Mouse (Mus musculus) liver, embryonic 13.5 days (tissue): ENCODE measurements around the gene Prnd. TPM values are rescaled to one million over a fixed set of nuclear protein-coding genes. Genes with fewer than 3 reads are reported as not detected.
A peak's percentile ranks its signal among the peaks of the same experiment; 100 is the strongest.

Source experiments
- ATAC-seq: fragments of 200-750 bp; cut with Nextera tagmentation; 2 replicates; pipeline ENCODE4 v1.8.0; 2017; ENCODE audit warnings: low read depth, mild to moderate bottlenecking, moderate number of reproducible peaks, moderate library complexity
- DNase-seq: peaks from one replicate; pipeline ENCODE4 v3.0.0; 2022
- H3K27ac ChIP-seq: fragments of 300-500 bp; sonication (generic); 2 replicates; pipeline ENCODE4 v1.5.1; 2015; ENCODE audit warnings: moderate library complexity, mild to moderate bottlenecking, inconsistent platforms
- H3K27me3 ChIP-seq: fragments of 300-500 bp; sonication (generic); 2 replicates; pipeline ENCODE4 v1.6.1; 2015; ENCODE audit warnings: mild to moderate bottlenecking, inconsistent platforms
- H3K36me3 ChIP-seq: fragments of 300-500 bp; sonication (generic); 2 replicates; pipeline ENCODE4 v1.6.1; 2015; ENCODE audit warnings: mild to moderate bottlenecking, inconsistent platforms
- H3K4me1 ChIP-seq: fragments of 300-500 bp; sonication (generic); replicated peaks from 2 replicates; pipeline ENCODE4 v1.6.1; 2015; ENCODE audit warnings: inconsistent platforms
- H3K4me2 ChIP-seq: fragments of 300-500 bp; sonication (generic); 2 replicates; pipeline ENCODE4 v1.6.1; 2015; ENCODE audit warnings: inconsistent platforms, mild to moderate bottlenecking, moderate library complexity
- H3K4me3 ChIP-seq: fragments of 300-500 bp; sonication (generic); replicated peaks from 2 replicates; pipeline ENCODE4 v1.5.1; 2015; ENCODE audit warnings: mild to moderate bottlenecking, inconsistent platforms
- H3K9ac ChIP-seq: fragments of 300-500 bp; sonication (generic); 2 replicates; pipeline ENCODE4 v1.6.1; 2015; ENCODE audit warnings: mild to moderate bottlenecking, inconsistent platforms
- H3K9me3 ChIP-seq: fragments of 300-500 bp; sonication (generic); replicated peaks from 2 replicates; pipeline ENCODE4 v1.6.1; 2016; ENCODE audit warnings: inconsistent platforms
- WGBS: fragments of 180-500 bp; shearing (Covaris S2); methylation state at CpG from one replicate; pipeline ENCODE4 v1.1.7; 2015; ENCODE audit not compliant: insufficient replicate concordance; 5-methylcytosine and 5-hydroxymethylcytosine counted together
- polyA plus RNA-seq: library from polyadenylated mRNA; unstranded; fragments of >200 nt; fragmentation: Nextera tagmentation; extraction: Ambion mirVana; gene quantifications from 2 replicates; pipeline ENCODE4 v1.2.1, GENCODE M21; 2015

The Prnd gene
- polyA plus RNA-seq, 1 experiment from 2014 or later = 0.45 TPM

DNA sequence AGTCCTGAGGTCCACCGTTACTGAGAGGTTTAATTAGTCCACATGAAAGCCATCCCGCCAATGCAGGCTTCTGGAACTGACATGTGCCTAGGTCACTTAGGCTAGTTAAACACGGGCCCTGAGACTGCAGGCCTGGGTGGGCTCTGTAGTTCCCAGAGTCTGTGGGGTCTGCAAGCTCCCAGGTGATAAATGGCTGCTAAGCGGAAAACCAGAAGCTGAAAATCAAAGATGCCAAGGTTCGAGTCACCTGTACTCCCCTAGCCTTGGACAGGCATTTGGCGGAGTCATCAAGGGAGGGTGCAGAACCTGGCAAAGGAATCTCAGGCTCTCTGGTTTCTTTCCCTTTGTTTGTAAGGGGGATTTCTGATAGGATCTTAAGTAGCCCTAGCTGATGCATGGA, 9.2 kb upstream of the Prnd start:
- H3K4me3 ChIP-seq = no peak overlapping the region
- no peaks in the 10 kb centered on the region for H3K9me3 ChIP-seq
- WGBS = 80% methylated on average over 6 of the region's 6 CpGs
- H3K27me3 ChIP-seq = peaks cover 2% of the 10 kb centered on the region; the same call in 1 of the 2 replicates
- H3K36me3 ChIP-seq = peaks cover 5% of the 10 kb centered on the region
- ATAC-seq (no peak), DNase-seq (no peak)
- H3K4me2 ChIP-seq = no peak overlapping the region
- H3K9ac ChIP-seq = no peak overlapping the region
- no peak overlapping the region for H3K27ac ChIP-seq
- H3K4me1 ChIP-seq = peaks cover 25% of the 10 kb centered on the region

DNA sequence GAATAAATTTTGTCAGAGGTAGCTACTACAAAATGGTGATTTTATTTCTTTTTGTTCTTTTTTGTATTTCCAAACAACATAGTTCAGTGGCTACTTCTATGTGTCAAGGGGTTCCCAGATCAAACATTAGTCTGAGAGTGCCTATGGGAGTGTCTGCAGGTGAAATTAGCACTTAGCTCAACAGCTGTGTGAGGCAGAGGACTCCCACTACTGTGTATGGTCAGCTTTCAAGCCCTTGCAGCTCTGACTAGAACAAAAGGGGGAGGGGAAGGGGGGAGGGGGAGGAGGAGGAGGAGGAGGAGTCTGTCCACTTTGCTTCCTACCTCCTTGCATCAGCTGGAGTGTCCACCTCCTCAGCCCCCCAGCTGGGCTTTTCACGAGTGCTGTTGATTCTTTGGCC, 6.3 kb upstream of the Prnd start:
- no peak for DNase-seq
- WGBS = 45% methylated on average over 1 of the region's 1 CpGs
- no peak overlapping the region for H3K4me3 ChIP-seq
- H3K36me3 ChIP-seq = no peaks in the 10 kb centered on the region
- no peak overlapping the region for H3K27ac ChIP-seq
- no peak overlapping the region for H3K9ac ChIP-seq
- H3K4me1 ChIP-seq = peaks cover 23% of the 10 kb centered on the region
- no peaks in the 10 kb centered on the region for H3K9me3 ChIP-seq
- H3K4me2 ChIP-seq = no peak overlapping the region
- H3K27me3 ChIP-seq = peaks cover 14% of the 10 kb centered on the region; the same call in 1 of the 2 replicates
- ATAC-seq = no peak

DNA sequence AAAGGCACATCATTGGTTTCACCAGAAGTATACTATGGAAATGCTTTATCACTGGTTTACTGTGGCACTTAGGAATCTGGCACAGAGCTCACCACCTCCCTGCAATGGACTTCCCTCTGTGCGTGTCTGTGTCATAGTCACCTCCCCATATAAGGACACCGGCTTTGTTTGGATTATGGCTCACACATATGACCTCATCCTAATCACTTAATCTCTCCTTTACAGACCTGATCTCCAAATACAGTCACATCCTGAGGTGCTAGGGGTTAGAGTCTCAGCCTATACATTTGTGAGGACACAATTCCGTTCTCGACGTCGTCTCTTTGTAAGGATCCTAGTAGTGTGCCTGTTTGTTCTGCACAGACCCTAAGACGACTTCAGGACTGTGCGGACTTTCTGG, 5.4 kb upstream of the Prnd start:
- no peak overlapping the region for H3K27ac ChIP-seq
- H3K9me3 ChIP-seq = no peaks in the 10 kb centered on the region
- H3K27me3 ChIP-seq = peaks cover 17% of the 10 kb centered on the region; the same call in 1 of the 2 replicates
- no peak overlapping the region for H3K9ac ChIP-seq
- ATAC-seq (no peak), DNase-seq (no peak)
- no peak overlapping the region for H3K4me3 ChIP-seq
- no peaks in the 10 kb centered on the region for H3K36me3 ChIP-seq
- 41% methylated on average over 8 of the region's 8 CpGs for WGBS
- H3K4me1 ChIP-seq = peaks cover 14% of the 10 kb centered on the region
- H3K4me2 ChIP-seq = no peak overlapping the region

DNA sequence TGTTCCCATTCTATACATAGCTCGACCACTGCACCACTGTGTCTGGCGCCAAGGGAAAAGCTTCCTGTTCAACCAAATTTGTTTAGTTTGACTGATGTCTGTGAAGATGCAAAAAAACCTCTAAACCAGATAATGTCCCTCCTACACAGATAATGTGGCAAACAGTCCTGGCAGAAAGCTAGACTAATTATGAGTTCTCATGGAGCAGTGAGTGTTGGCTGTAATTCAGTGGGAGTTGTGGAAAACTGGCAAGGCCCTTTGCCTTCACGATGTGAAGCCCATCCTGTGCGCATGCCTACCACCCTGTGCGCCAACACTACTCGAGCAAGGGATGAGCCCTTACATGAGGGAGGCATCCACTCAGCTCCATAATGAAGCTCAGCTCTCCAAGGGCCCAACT, 4.9 kb upstream of the Prnd start:
- WGBS = 64% methylated on average over 6 of the region's 6 CpGs
- H3K9me3 ChIP-seq = no peaks in the 10 kb centered on the region
- H3K27ac ChIP-seq = no peak overlapping the region
- no peak overlapping the region for H3K9ac ChIP-seq
- H3K36me3 ChIP-seq = no peaks in the 10 kb centered on the region
- peaks cover 23% of the 10 kb centered on the region for H3K27me3 ChIP-seq
- no peak overlapping the region for H3K4me3 ChIP-seq
- peaks cover 9% of the 10 kb centered on the region for H3K4me1 ChIP-seq
- ATAC-seq (no peak), DNase-seq (no peak)
- no peak overlapping the region for H3K4me2 ChIP-seq

DNA sequence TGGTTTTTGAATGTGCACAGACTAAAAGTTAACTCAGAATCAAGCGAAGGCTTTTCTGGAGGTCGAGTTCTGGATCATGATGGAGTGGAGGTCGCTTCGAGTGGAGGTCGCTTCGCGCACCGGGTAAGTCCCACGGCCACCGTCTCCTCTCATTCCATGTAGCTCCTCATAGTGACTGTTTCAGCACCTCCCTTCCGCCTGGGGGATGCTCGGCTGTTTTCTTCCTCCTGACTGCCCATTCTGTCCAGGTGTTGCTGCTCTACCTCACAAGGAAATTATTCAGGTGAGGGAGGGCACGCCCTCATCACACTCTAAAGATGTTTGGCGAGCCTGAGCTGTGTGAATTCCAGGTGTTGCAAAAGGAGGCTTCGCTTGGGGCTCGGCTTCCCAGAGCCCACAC, 4.3 kb upstream of the Prnd start:
- peaks cover 3% of the 10 kb centered on the region; the same call in 1 of the 2 replicates for H3K4me1 ChIP-seq
- no peak overlapping the region for H3K27ac ChIP-seq
- H3K27me3 ChIP-seq = peaks cover 27% of the 10 kb centered on the region
- no peak for DNase-seq
- no peak overlapping the region for H3K9ac ChIP-seq
- no peak for ATAC-seq
- 80% methylated on average over 16 of the region's 16 CpGs for WGBS
- no peaks in the 10 kb centered on the region for H3K9me3 ChIP-seq
- no peaks in the 10 kb centered on the region for H3K36me3 ChIP-seq
- no peak overlapping the region for H3K4me3 ChIP-seq
- H3K4me2 ChIP-seq = no peak overlapping the region

DNA sequence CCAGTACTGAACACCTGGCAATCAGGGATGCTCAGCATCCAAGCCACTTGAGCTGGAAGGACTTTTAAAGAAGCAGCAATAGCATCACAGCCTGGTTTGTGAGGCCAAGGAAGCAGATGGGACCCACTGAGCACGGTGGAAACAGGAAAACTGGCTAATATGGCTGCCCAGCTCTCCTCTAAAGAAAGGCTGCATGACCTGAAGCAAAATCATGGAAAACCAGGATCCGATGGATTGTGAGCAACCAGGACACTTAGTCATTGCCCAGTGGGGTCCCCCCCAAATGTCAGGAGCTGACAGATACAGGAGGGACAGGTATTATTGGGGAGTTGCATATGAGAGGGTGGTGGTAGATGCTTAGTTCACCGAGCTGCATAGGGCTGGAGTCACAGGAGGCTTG, 2.5 kb upstream of the Prnd start:
- Histone ChIP-seq H3K27ac (no peak overlapping the region), H3K9me3 (no peaks in the 10 kb centered on the region)
- 56% methylated on average over 3 of the region's 3 CpGs for WGBS

DNA sequence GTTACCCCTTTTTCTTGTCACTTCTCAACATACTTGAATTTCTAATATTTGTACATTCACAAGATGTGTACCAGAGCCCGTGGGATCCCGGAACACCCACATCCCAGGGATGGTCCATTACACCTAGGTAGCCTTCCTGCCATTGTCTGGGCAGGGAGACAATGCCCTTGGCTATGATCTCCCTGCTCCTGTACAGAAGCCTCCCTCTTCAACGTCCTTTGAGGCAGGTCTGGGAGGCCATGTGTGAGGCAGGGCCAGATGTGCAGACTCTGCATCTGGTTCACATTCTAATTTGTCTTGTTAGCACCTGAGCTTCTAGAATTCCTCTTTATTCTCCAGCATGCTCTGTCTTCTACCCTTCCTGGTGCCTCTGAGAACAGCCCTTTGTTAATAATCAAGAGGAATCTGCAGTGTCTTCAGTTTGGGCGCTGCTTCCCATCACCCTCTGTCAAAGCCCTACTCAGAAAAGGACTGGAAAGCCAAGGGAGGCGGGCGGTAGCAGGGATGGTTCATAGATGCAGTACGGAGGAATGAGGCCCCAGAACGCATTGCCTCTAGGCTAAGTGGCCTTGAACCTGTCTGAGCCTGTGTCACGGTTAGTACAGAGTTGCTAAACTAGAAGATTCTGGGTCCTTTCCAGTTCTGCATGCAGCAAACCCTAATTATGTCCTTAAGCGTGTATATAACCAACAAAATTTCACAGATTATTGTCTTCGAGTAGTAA, 1.6 kb upstream of the Prnd start:
- Histone ChIP-seq H3K36me3 (no peaks in the 10 kb centered on the region), H3K4me1 (0 out of 2 replicates have a peak, but pooled peaks cover 5% of the 10 kb centered on the region), H3K9ac (no peak overlapping the region), H3K4me2 (no peak overlapping the region), H3K27me3 (peaks cover 54% of the 10 kb centered on the region), H3K9me3 (no peaks in the 10 kb centered on the region), H3K4me3 (no peak overlapping the region), H3K27ac (no peak overlapping the region)
- ATAC-seq = no peak
- WGBS = 65% methylated on average over 11 of the region's 11 CpGs
- no peak for DNase-seq

More for the DNA sequence above, 2.5 kb upstream of the Prnd start:
- peaks cover 45% of the 10 kb centered on the region for H3K27me3 ChIP-seq
- H3K4me1 ChIP-seq = 0 out of 2 replicates have a peak, but pooled peaks cover 4% of the 10 kb centered on the region
- H3K4me3 ChIP-seq = no peak overlapping the region
- H3K36me3 ChIP-seq = no peaks in the 10 kb centered on the region
- ATAC-seq (no peak), DNase-seq (no peak)
- no peak overlapping the region for H3K4me2 ChIP-seq
- no peak overlapping the region for H3K9ac ChIP-seq

DNA sequence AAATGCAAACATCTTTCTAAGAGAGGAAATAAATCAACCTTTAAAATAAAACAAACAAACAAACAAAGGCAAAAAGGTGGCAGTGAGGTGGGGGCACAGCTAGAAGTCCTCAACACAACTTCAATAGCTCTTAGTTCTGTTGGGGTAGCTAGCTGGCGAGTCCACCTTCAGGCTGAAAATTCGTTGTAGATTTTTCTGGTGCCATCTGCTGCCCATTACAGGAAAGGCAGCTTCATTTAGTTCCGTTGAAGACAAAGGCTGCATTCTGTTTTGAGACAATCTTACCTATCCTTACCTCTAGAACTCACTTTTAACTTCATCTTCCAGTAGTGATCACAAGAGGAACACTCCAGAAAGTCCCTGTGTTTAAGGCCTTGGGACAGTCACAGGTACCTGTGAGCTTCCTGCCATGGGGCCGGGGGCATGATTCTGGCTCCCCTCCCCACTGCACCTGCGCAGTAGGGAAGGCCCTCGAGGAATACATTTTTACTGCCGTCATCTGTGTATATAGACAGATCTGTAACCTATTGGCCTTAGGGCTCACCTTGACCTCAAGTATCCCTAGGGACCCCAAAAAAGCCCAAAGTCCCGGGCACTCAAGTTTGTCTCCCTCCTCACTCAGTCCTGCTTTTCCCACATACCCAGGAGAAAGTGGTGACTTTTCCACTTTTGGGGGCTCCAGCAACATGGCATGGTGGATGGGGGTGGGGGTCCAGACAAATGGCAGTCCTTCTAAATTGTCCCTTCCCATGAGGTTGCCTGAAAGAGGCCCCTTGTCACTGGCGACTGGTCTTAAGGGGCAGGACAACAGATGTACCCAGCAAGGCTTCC, 679 bp upstream of the Prnd start:
- H3K4me1 ChIP-seq = peaks cover 8% of the 10 kb centered on the region
- no peak for DNase-seq
- no peaks in the 10 kb centered on the region for H3K36me3 ChIP-seq
- ATAC-seq = no peak
- H3K9me3 ChIP-seq = no peaks in the 10 kb centered on the region
- peaks cover 61% of the 10 kb centered on the region for H3K27me3 ChIP-seq
- H3K27ac ChIP-seq = no peak overlapping the region
- H3K9ac ChIP-seq = no peak overlapping the region
- 38% methylated on average over 9 of the region's 9 CpGs for WGBS
- no peak overlapping the region for H3K4me2 ChIP-seq
- no peak overlapping the region for H3K4me3 ChIP-seq

DNA sequence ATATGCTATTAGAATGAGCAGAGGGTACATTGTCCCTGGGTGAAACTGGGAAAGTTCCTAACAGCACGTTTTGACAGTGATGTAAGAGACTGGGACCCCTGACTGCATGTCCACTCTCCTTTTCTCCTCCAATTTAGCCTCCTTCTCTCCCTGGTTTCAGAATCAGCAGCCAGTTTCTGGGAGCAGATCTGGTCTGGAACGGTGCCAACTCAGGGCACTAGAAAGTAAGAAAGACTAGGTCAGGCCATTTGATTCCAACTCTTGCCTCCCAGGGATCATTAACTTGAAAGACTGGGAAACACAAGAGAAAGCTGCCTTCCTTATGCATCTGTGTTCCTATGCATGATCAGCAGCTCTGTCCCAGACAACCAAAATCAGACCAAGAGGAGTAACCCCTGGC, 1.8 kb downstream of the Prnd start:
- no peak for DNase-seq
- no peak overlapping the region for H3K9ac ChIP-seq
- H3K4me1 ChIP-seq = peaks cover 14% of the 10 kb centered on the region
- no peaks in the 10 kb centered on the region for H3K36me3 ChIP-seq
- no peaks in the 10 kb centered on the region for H3K9me3 ChIP-seq
- WGBS = 39% methylated on average over 2 of the region's 2 CpGs
- no peak overlapping the region for H3K27ac ChIP-seq
- ATAC-seq = no peak
- no peak overlapping the region for H3K4me3 ChIP-seq
- peaks cover 62% of the 10 kb centered on the region for H3K27me3 ChIP-seq
- H3K4me2 ChIP-seq = no peak overlapping the region

DNA sequence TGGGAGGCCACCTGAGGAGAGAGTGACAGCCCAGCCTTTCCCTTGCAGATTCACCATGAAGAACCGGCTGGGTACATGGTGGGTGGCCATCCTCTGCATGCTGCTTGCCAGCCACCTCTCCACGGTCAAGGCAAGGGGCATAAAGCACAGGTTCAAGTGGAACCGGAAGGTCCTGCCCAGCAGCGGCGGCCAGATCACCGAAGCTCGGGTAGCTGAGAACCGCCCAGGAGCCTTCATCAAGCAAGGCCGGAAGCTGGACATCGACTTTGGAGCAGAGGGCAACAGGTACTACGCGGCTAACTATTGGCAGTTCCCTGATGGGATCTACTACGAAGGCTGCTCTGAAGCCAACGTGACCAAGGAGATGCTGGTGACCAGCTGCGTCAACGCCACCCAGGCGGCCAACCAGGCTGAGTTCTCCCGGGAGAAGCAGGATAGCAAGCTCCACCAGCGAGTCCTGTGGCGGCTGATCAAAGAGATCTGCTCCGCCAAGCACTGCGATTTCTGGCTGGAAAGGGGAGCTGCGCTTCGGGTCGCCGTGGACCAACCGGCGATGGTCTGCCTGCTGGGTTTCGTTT, 2.4 kb downstream of the Prnd start:
- Histone ChIP-seq H3K4me3 (no peak overlapping the region; the same call in 1 of the 2 replicates), H3K27ac (no peak overlapping the region), H3K27me3 (peaks cover 61% of the 10 kb centered on the region), H3K4me2 (peak overlapping the region; percentile 30; the same call in 1 of the 2 replicates), H3K9me3 (no peaks in the 10 kb centered on the region), H3K4me1 (peaks cover 14% of the 10 kb centered on the region), H3K36me3 (no peaks in the 10 kb centered on the region), H3K9ac (no peak overlapping the region)
- DNase-seq (no peak), ATAC-seq (no peak)
- WGBS = 19% methylated on average over 29 of the region's 29 CpGs

DNA sequence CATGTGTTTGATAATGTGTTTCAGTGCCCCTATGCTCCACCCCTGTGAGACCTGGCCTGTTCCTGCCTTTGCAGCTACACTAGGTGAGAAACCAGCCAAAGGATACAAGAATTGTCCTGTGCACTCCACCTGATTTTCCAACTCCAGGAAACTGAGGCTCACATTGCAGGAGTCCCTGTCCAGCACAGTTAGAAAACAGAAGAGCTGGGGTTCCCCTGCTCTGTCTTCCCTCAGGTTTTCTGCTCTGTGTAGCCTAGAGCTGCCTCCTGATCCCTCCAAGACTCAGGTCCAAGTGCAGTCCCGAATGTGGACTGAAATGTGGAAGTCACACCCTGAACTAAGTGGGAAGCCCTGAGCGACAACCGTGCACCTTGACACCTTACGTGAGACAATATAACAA, 3.0 kb downstream of the Prnd start:
- Histone ChIP-seq H3K4me2 (no peak overlapping the region), H3K4me3 (no peak overlapping the region), H3K9me3 (no peaks in the 10 kb centered on the region), H3K27me3 (peaks cover 55% of the 10 kb centered on the region), H3K27ac (no peak overlapping the region), H3K36me3 (no peaks in the 10 kb centered on the region), H3K9ac (no peak overlapping the region), H3K4me1 (peaks cover 14% of the 10 kb centered on the region)
- 71% methylated on average over 4 of the region's 4 CpGs for WGBS
- ATAC-seq (no peak), DNase-seq (no peak)
